Mouse (Mus musculus): ENCODE results near the gene Nlrc5.
A peak's percentile ranks its signal among the peaks of the same experiment; 100 is the strongest.
"Not testable (repeated sequence)": the region's sequence is repeated elsewhere in the genome, so short reads cannot be mapped to it uniquely, and the experiment has no call there.

The Nlrc5 gene

DNA sequence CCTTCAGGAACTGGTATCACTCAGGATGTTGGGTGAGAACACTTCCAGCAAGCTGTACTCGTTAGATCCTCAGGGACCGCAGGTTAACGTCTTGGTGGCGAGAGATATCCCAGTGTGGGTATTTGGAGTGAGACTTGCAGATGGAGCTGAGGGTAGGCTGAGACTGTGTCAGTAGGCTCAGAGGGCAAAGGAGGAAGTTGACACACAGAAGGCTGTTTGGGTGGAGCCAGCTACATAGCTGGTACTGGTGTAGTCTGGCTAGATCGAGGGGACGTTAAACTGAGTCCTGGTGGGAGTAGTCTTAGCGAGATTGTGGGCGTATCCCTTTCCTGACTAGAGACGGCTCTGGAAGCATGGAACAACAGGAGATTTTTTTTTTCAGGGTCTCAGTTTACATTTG, 16.1 kb upstream of the Nlrc5 start:
- no peak for DNase-seq (ENCODE audit: low read depth)

DNA sequence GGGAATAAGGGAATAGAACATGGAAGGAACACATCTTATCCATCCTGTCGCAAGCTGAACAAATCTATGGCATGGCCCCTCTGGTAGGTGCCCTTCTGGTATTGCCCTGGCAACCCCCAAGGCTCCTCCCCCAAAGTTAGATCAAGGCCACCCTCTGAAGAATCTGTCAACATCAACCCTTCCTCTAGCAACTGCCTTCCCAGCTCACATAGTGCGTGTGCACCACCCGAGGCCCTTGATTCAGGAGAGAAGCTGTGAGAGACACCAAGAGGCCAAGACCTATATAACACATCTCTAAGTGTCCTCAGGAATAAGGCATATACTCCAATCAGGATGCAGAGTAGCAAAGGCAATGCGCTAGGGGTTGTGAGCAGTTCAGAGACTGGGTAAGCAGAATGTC, 11.9 kb upstream of the Nlrc5 start:
- DNase-seq (ENCODE audit: low read depth), result no peak

DNA sequence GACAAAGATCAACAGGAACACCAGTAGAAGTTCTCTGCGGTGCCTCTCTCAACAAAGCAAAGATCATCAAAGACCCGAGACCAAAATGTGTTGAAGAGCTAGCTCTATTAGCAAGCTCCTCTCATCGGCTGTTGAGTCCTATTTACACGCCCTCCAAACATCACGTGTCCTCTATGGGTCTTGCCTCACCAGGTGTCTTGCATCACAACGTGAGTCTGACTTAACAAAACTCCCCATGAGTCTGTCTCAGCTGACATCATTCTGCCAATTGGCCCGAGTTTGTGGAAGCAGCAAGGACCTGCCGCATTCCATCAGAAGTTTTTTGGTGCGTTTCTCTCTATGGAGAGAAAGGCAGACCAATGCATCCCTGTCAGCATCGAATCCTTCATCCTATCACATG, 6.2 kb upstream of the Nlrc5 start:
- no peak for DNase-seq (ENCODE audit: low read depth)

DNA sequence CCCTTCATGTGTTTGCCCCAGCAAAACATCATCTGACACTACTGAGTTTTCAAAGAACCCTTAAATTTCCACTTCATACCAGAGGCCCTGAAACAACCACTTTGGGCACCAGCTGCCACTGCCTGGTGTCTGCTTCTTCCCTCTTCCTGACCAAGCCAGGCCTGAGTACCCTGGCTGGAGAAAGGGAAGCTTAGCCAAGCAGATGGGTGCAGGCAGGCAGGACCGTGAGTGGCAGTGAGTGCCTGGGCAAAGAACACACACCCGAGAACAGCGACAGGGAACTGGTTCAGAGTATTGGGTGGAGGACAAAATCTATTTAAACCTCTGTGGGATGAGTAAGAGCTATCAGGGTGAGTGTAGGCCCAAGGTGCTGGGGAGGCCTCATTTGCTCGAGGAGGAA, 5.7 kb upstream of the Nlrc5 start:
- DNase-seq (ENCODE audit: low read depth), result no peak

DNA sequence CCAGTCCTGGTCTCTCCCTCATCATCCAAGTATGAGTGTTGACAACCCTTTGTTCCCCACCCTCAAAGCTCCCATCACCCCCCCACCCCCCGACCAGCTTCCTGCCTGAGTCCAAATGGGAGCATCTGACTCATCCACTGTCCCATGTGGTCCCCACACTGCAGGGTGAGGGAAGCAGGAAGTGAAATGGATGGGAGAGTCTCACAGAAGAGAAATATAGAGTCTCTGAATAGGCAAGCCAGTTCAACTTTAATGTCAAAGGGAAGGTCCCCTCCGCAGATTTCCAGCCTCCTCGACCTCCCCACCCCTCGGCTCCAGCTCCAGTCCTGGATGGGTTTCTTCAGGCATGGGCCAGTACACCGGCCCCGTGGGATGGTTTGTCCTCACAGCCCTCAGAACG, 4.8 kb upstream of the Nlrc5 start:
- DNase-seq (ENCODE audit: low read depth), result no peak

DNA sequence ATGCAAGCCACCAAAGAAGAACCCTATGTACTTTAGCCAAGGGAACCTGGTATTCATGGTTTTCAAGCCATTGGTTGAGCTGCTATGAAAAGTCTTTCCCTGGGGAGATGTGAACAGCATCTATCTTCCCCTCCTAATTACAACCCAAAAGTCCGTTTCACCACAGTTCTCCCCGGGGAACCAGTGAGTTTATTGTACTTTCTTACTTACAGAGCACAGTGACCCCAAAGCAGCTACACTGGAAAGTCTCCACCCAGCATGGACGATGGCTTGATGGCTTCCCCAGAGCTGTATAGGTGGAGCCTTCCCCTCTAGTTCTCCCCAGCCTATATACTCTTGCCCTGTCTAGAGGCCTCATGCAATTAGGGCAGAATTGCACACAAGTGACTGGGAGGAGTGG, 1.9 kb upstream of the Nlrc5 start:
- no peak for DNase-seq (ENCODE audit: low read depth)

DNA sequence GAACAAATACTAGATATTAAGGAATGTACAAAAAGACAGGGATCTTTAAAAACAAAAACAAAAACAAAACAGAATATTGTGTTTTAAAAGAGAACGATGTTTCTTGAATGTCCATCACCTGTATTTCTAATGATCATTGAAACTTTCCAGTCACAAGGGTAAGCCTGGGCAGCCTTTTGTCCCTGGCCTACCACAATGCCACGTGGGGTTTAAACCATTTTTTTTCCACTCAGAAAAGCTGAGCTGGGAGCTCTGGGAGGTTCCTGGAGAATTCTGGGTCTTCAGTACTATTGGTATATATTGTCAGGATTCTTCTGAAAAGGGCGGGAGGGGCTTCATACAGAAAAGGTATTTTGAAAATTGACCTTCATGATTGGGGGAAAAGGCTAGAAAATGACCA, 802 bp downstream of the Nlrc5 start:
- DNase-seq (ENCODE audit: low read depth), result no peak

DNA sequence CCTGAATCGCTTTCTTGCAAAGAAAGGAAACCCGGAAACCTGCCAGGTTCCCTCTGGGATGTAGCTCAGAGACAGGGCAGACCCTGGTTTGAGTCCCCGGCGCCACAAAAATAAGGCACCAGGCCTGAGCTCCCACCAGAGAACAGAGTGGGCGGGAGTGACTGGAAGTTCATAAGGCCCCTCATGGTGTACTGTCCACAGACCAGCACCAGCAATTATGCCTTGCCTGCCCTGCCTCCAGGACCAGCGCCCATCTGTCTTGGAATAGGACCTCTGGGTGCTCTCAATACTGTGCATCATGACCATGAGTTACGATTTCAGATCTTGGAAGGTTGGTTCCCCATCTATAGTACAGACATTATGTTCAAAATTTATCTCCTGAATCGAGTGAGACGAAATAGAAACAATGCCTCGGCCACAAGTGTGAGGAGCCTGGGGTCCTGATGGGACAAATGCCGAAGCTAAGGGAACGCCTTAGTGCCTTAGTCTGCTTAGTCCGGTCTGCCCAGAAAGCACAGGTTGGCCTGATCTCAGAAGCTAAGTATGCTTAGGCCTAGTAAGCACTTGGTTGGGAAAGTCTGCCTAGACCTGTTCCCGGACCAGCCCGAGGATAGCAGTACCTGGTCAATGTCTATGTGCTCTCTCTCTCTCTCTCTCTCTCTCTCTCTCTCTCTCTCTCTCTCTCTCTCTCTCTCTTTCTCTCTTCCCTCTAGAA, 1.4 kb downstream of the Nlrc5 start:
- DNase-seq (ENCODE audit: low read depth), result no peak

DNA sequence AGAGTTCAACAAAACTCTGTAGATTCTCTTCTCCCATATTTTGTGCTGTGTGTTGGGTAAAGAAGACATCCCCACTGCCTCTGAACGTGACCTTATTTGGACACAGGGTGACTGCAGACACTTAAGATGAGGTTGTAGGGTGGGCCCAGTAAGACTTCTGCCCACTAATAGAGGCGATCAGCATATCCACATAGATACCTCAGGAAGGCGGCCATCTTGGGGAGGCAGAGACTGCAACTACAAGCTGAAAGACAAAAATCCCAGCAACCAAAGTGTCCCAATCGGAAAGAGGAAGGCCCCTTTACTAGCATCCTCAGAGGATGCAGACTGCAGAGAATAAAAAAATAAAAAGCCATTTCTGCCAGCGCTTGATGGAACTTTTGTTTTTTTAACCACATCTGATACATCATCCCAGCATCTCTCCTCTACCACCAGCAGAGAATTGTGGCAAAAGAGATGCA, 2.0 kb downstream of the Nlrc5 start:
- no peak for DNase-seq (ENCODE audit: low read depth)

DNA sequence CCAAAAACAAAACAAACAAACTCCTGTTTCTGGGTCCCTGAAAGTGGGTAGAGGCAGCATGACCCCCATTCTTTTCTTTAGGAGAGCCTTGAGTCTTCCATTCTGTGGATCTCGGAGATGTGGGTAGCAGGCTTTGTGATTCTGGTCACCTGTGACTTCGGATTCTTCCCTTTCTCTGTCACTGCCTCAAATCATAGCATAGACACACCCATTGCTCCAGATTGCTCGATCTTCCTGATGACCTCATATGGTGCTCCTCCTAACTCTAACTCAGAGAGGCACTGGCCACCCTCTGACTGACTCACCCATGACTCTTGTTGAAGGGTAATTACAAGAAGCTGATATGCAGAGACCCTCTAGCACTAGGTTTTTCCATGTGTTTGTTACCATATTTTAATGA, 2.7 kb downstream of the Nlrc5 start:
- no peak for DNase-seq (ENCODE audit: low read depth)

DNA sequence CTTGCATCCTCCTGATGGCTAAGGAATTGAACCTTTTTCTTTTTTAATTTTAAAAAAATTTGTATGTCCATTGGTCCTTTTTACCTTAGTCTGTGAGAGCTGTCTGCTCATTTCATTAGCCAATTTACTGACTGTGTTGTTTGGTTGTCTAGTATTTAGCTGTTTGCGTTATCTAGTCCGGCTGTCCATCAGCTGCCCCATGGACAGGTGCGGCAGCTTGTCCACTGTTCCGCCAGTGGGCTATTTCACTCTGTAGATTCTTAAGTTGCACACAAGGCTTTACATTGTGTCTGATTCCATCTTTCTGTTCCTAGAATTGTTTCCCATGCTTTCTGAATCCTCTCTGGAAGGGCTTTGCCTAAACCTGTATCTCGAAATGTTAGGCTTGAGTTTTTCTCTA, 4.5 kb downstream of the Nlrc5 start:
- no peak for DNase-seq (ENCODE audit: low read depth)

DNA sequence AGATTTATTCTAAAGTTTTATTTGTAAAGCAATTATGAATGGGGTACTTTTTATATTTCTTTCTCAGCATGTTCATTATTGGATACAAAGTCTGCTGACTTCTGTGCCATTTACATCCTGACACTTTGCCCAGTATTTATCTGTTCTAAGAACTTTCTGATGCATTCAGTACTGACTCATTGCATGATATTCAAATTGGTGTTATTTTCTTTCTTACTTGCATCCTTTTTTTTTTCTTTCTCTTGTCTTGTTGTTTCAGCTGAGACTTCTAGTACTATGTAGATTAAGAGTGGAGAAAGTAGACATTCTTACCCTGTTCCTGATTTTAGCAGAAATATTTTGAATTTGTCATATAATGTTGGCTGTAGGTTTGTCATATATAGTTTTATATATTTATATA, 5.5 kb downstream of the Nlrc5 start:
- DNase-seq (ENCODE audit: low read depth), result no peak

DNA sequence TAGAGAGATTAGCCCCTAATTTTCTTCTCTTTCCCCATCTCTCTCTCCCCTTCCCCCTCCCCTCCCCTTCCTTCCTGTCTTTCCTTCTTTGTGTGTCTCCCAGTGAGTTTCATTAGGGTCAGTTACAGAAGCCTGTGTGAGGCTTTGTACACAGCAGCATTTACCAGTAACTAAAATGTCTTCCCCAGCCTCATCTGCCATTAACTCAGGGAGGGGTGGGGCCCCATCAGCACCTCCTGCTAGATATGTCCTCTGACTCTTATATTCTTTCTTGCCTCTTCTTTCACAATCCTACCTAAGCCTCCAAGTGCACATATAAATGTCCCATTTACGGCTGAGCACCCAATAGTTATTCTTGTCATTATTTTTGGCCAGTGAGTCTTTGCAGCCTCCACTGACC, 6.2 kb downstream of the Nlrc5 start:
- DNase-seq (ENCODE audit: low read depth), result no peak

DNA sequence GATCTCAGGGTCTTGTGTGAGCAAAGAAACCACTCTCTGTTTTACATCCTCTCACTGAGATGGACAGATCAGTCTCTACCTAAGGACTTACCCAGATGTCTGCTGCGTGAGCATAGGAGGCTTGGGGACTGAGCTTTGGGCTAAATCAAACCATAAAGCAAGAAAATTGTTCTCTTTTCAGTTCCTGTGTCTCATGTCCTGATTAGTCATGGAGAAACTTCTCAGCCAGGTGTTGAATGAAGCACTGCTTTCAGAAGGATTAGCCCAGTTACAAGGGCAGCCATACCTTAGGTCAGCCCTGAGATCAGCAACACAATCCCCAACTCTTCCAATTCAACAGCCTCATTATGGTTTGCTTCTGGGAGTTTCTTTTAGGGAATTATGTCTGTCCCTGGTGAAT, 7.5 kb downstream of the Nlrc5 start:
- no peak for DNase-seq (ENCODE audit: low read depth)

DNA sequence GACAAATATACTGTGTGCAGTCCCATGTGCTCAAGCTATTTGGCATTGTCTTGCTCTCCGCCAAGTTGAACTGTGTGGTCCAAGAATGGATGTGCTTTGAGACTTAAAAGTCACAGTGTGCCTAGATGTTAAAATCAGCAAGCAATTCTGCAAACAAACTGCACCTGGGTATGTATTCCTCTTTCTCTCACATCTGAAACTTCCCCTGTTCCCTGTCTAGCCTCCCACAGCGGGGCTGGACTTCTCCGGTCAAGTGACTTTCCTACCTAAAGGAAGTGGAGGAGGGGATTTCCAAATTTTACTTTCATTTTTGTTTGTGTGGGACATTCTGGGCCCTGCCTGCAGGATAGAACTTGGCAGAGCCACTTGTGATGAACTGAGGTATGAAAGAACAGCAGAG, 9.0 kb downstream of the Nlrc5 start:
- DNase-seq (ENCODE audit: low read depth), result no peak

DNA sequence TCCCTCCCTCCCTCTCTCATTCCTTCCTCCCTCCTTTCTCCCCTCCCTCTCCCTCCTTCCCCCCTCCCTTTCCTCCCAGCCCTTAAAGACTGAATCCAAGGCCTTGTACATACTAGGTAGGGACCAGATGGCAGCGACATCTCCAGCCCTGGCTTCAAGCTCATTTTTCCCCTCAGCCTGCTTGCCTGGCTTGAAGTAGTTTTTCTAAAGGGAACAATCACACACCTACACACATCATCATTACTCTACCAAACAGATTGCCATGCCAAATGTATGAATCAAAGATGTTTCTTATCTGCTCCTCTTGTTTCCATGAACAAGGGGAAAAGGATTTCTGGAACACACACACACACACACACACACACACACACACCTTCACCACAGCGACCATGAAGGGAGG, 10.3 kb downstream of the Nlrc5 start:
- no peak for DNase-seq (ENCODE audit: low read depth)

DNA sequence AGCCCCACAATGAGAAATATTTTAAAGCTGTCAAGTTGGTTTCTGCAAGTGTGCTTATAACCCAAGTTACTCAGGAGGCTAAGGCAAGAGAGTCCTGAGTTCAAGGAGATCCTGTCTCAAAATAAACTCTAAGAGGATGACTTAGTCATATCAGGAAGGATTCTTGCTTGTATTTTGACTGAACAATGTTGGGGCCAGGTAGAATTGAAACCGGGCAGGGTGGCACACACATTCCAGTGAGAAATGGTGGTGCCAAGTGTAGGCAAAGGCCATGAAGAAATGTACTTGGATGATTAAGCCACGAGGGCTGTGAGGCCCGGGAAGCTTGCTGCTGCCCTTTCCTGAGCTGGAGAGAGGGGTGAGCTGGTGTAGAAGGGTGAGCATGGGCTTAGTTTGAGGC, 13.0 kb downstream of the Nlrc5 start:
- DNase-seq (ENCODE audit: low read depth), result no peak

DNA sequence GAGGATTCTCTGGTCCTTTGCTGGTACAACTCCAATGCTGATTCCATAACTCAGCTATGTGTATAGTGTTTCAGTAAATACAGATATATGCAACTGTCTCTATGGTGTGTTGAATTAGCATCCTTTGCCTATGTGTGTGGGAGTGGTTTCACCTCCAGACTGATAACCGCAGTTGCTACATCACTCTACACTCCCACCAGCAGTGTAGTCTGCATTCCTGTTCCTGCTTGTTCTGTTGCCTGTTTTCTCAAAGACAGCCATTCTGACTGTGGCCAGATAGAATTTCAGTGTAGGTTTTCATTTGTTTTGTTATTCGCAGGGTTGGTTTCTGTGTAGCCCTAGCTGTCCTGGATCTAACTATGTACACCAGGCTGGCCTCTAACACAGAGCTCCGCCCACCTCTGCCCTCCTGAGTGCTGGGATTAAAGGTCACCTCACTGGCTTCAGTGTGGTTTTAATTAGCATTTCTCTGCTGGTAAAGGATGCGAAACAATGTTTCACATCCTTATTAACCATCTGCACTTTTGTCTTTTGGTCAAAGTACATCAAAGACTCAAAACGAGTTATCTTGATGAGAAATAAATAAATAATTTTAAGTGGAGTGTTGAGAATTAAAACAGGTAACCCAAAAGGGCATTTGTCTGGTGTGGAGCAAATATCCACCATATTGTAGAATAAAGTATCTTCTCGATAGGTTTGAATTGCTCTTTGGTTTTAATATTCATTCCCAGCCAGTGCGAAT, 13.6 kb downstream of the Nlrc5 start:
- no peak for DNase-seq (ENCODE audit: low read depth)

DNA sequence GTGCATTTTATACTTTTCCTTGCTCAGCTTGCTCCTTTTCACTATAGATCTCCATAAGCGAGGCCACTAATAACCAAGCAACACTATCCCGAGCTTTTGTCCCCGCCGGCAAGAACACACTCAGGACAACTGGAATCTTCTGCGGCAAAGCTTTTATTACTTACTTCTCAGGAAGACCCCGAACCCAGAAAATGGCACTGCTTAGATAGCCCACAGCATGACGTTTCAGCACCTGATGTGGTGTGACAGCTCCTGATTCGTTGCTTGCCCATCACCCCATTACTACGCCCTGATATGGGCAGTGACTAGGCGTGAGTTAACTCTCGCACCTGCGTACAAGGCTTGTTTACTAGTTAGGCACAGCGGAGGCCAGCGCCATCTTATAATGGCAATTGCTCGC, 18.8 kb downstream of the Nlrc5 start:
- DNase-seq (ENCODE audit: low read depth), result not testable (repeated sequence)

DNA sequence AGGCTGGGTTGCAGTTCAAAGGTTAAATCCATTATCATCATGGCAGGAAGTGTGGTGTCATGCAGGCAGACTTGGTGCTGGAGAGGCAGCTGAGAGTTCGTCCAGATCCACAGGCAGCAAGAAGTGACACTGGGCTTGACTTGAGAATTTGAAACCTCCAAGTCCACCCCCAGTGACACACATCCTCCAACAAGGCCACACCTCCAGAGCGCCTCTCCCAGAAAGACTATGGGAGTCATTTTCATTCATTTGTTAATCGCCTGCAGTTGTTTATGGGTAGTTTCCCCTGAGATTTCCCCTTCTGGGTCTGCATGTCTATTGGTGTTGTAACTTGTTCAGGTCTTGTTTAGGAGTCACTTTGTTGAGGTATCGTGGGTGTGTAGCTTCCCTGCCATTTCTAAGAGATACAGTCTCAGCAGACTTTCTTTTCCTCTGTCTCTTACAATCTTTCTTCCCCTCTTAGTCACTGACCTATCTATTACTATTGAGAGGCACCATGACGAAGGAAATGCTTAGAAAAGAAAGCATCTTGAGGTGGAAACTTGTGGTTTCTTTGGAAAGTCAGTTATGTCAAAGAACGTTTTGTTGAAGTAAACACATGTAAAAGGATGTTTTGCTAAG, 19.8 kb downstream of the Nlrc5 start:
- DNase-seq (ENCODE audit: low read depth), result no peak

DNA sequence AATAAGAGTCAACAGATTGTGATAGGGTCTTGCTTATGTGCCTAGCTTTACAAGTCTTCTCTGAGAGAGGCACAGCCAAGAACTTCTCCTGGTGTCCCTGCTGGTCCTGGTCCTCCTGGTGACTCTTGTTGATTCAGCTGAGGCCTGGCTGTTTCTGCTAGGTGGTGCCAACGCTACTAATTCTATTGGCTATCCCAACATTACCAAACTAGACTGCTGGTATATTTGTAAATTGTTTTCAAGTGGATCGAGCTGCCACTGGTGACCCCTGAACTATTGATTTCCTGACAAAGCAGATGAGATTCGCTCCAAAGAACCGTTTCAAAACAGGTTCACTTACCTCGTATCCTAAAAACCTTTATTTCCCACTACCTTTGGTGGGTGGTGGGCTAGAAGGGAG, 20.7 kb downstream of the Nlrc5 start:
- DNase-seq (ENCODE audit: low read depth), result no peak

DNA sequence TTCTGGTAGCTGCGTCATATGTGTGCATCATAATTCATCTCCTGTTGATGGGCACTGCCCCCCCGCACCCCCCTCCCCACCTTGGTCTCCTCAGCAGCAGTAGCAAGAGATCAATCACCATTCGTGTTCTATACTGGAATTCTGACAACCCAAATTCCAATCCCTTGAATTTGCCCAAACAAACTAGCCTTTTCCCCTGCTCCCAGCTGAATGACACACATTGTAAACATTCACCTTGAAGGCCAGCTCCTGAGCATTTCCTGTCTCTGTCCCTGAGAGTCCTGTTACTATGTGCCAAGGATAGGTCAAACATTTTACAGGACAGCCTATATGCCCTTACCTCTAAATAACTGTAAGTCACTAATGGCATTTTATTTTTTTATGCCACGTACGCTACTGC, 21.9 kb downstream of the Nlrc5 start:
- DNase-seq (ENCODE audit: low read depth), result no peak

DNA sequence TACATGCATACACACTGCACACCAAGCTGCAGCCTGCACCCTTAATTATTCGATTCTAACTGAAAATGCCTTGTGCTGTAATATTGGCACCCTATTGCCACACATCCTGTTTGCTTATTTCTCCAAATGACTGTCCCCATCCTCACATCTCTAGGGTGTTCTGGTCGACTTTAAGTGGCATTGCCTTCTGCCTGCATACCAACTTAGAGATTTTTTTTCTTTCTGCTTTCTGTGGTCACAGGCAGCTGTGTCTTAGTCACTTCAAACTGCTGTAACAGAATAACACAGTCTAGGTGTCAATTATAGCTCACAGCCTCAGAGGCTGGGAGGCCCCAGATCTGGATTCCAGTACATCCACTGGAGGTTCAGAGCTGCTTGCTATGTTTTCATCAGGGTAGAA, 24.4 kb downstream of the Nlrc5 start:
- peak; percentile 17 for DNase-seq (ENCODE audit: low read depth)

DNA sequence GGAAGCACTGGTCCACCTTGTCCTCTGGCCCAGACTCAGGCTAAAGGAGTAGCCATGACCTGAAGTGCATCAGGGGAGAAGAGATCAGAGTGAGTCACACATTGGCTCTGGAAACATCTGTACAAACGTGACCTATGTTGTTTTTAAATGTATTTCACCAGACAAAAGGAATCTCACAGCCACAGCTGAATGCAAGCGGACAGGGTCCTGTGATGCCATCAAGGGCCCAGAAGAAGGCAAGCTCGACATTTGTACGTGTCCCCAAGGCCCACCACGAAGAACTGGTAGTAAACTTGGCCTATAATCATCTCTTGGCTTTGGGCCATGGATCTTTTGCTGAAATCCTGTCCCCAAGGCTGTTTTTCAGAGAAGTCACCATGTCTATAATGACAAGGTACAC, 35.5 kb downstream of the Nlrc5 start:
- DNase-seq (ENCODE audit: low read depth), result no peak
